Mouse (Mus musculus): ENCODE data around the gene Ptchd3.

DNA sequence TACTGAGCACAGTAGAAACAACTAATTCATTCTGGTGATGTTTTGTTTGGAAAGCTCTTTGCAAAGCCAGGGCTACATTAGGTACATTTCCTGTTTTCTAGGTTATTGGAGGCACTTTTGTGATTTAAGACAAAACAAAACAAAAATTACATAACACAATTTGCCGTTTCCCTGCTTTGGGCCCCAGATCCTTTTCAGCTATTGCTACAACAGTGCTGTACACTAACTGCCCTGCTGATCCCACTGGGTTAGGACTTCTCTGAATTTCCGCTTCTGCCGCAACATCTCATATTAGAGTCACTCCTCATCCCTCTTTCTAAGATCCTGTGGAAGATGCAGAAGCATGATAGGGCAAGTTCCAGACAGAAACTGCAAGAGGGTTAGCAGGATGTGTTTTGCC lies 38.6 kb upstream of the Ptchd3 start:
- no peak for TF ChIP-seq CTCF (IDR thresholded peaks at IDR 0.05)
- no peak for TF ChIP-seq EP300 (IDR thresholded peaks at IDR 0.05)

Data from lung, postnatal 0 days (tissue).